ENCODE assay signal across 31 mouse cellular contexts in genomic region chr5:24172092-24172491, GRCm38 (mm10). TPM values are rescaled to one million over a fixed set of nuclear protein-coding genes. Genes with fewer than 3 reads are reported as not detected.
DNase-seq lines count a peak whose midpoint lies in the region; TF ChIP-seq lines count a peak whose summit lies in the region.
"Had no signal": no experiment of that assay in that cellular context is flagged by ENCODE, and none has a peak within 500 bp of the region (broad histone marks: within the 10 kb centered on the region; RNA-seq: fewer than 3 reads in every experiment).

No protein-coding gene starts in this region.

- intact Hi-C loops in left cerebral cortex, postnatal 14 days (cut with DNase I), result no loop called here
- intact Hi-C loops in left cerebral cortex, postnatal 36 days (cut with DNase I), result no loop called here

- TF ChIP-seq EP300 in ES-Bruce4 (IDR thresholded peaks at IDR 0.05; ENCODE audit: insufficient read depth, low read depth, low read length), result no peak

- H3K4me1 ChIP-seq in ES-Bruce4 (ENCODE audit: control insufficient read depth, insufficient read depth, low read length), result peaks cover 5% of the 10 kb centered on the region
- no peaks in the 10 kb centered on the region for H3K4me1 ChIP-seq in cortical plate, adult 2 months (ENCODE audit: control insufficient read depth, insufficient read depth, low read length)
- H3K4me1 ChIP-seq: embryonic facial prominence, embryonic 10.5 days; embryonic facial prominence, embryonic 13.5 days; forebrain, embryonic 12.5 days; forebrain, embryonic 15.5 days; heart, embryonic 12.5 days; heart, embryonic 15.5 days; hindbrain, embryonic 10.5 days; hindbrain, embryonic 13.5 days had no signal

- H3K36me3 ChIP-seq in ES-Bruce4 (ENCODE audit: control insufficient read depth, insufficient read depth, low read length, poor library complexity, severe bottlenecking), result peaks cover 17% of the 10 kb centered on the region

- TF ChIP-seq POLR2A in ES-Bruce4 (IDR thresholded peaks at IDR 0.05; ENCODE audit: insufficient read depth, low read length), result no peak
- TF ChIP-seq POLR2A in cortical plate, adult 2 months (IDR thresholded peaks at IDR 0.05; ENCODE audit: extremely low read depth, insufficient read depth, low read length), result no peak

- H3K4me3 ChIP-seq in ES-Bruce4 (ENCODE audit: low read depth, low read length), result no peak overlapping the region
- H3K4me3 ChIP-seq in cortical plate, adult 2 months (ENCODE audit: insufficient read depth, low read length), result no peak overlapping the region
- H3K4me3 ChIP-seq: embryonic facial prominence, embryonic 10.5 days; embryonic facial prominence, embryonic 13.5 days; erythroblast, embryonic 14.5 days; forebrain, embryonic 12.5 days; forebrain, embryonic 15.5 days; heart, embryonic 12.5 days; heart, embryonic 15.5 days; hindbrain, embryonic 10.5 days; hindbrain, embryonic 13.5 days had no signal

- peak; percentile 17 for DNase-seq in layer of hippocampus, adult 11-12 months (ENCODE audit: low spot score)
- DNase-seq in layer of hippocampus, adult 8-10 months (ENCODE audit: low spot score in 2 of 2), result no peak
- DNase-seq in left cerebral cortex, postnatal 14 days (ENCODE audit: low spot score in 2 of 2), result peak; percentile 14 to 19
- no peak for DNase-seq in left cerebral cortex, postnatal 36 days (ENCODE audit: low spot score in 2 of 2)
- DNase-seq in lung, postnatal 4 days, result no peak
- DNase-seq: adrenal gland, postnatal 10 days; adrenal gland, postnatal 36 days; B cell, adult 2 months; cerebellum, adult 11 months; cerebellum, adult 2 months; cerebellum, adult 9-11 months; cerebellum, postnatal 25 days; embryo, embryonic 11 days; gastrocnemius, postnatal 10 days; gastrocnemius, postnatal 36 days; heart, postnatal 10 days; heart, postnatal 36 days had no signal

- H3K27ac ChIP-seq in ES-Bruce4 (ENCODE audit: insufficient read depth, low read length), result peak overlapping the region; percentile 17
- peak overlapping the region; percentile 56; the same call in 1 of the 2 replicates for H3K27ac ChIP-seq in cortical plate, adult 2 months (ENCODE audit: insufficient read depth, low read length)
- H3K27ac ChIP-seq: embryonic facial prominence, embryonic 10.5 days; embryonic facial prominence, embryonic 13.5 days; forebrain, embryonic 12.5 days; forebrain, embryonic 15.5 days; heart, embryonic 15.5 days; hindbrain, embryonic 10.5 days; hindbrain, embryonic 13.5 days had no signal

- no peaks in the 10 kb centered on the region for H3K9me3 ChIP-seq in ES-Bruce4 (replicated peaks; ENCODE audit: control insufficient read depth, insufficient read depth, low read length, poor library complexity, severe bottlenecking)
- H3K9me3 ChIP-seq: embryonic facial prominence, embryonic 10.5 days; embryonic facial prominence, embryonic 13.5 days; forebrain, embryonic 12.5 days; forebrain, embryonic 15.5 days; G1E; heart, embryonic 12.5 days; heart, embryonic 15.5 days; hindbrain, embryonic 10.5 days; hindbrain, embryonic 13.5 days had no signal

- no peaks in the 10 kb centered on the region for H3K27me3 ChIP-seq in ES-Bruce4 (ENCODE audit: control insufficient read depth, insufficient read depth, low read length, poor library complexity, severe bottlenecking)
- H3K27me3 ChIP-seq: CH12.LX; embryonic facial prominence, embryonic 13.5 days; forebrain, embryonic 12.5 days; forebrain, embryonic 15.5 days; heart, embryonic 12.5 days; heart, embryonic 15.5 days; hindbrain, embryonic 13.5 days; Patski had no signal

- no peak overlapping the region for H3K9ac ChIP-seq in ES-Bruce4 (ENCODE audit: low read depth, poor library complexity, severe bottlenecking)
- H3K9ac ChIP-seq: embryonic facial prominence, embryonic 13.5 days; forebrain, embryonic 12.5 days; forebrain, embryonic 15.5 days; heart, embryonic 12.5 days; heart, embryonic 15.5 days; hindbrain, embryonic 13.5 days had no signal

- no peak for TF ChIP-seq CTCF in ES-Bruce4 (IDR thresholded peaks at IDR 0.05; ENCODE audit: low read depth, low read length)
- no peak for TF ChIP-seq CTCF in cortical plate, adult 2 months (IDR thresholded peaks at IDR 0.05; ENCODE audit: extremely low read depth, insufficient read depth, low read length)

RNA-seq across cellular contexts. Expression of gene Nupl2, which starts 7.3 kb away (rescaled TPM):
- 10 to 100 TPM in 3 of 4 experiments, 1 to 10 TPM in 1; 9.4 to 12.9 (median 11.8) TPM for total RNA-seq in layer of hippocampus, adult 8-10 months (2022)
- 10 to 100 TPM in 1 of 2 experiments, 1 to 10 TPM in 1; 9.4 to 10.3 TPM for total RNA-seq in left cerebral cortex, postnatal 14 days (2021)
- total RNA-seq in left cerebral cortex, postnatal 36 days (2021), result 10 to 100 TPM; 10.2 to 14.9 TPM
- polyA plus RNA-seq in ES-Bruce4 (2011; ENCODE audit: insufficient read depth, insufficient read length, low read depth, missing spikeins), result 18.1 and 19.3 TPM in 2 replicates
- polyA plus RNA-seq in cortical plate, adult 2 months (2012; rRNA removed), result 9.3 and 10.5 TPM in 2 replicates

Comparison
In these comparisons a context has a peak if more than half of its experiments do, and no peak if none do; other contexts are left out.
1. DNase-seq: peak in layer of hippocampus, adult 11-12 months (single experiment) and left cerebral cortex, postnatal 14 days (2 of 2); none in layer of hippocampus, adult 8-10 months (0 of 2), left cerebral cortex, postnatal 36 days (0 of 2) and lung, postnatal 4 days (0 of 2).